Mouse (Mus musculus) cerebellum, adult 8-10 months (tissue): ENCODE data around the gene Fxyd1.

Experiments
- DNase-seq: peaks from one replicate; pipeline ENCODE4 v3.0.0; 2022

The Fxyd1 gene

DNA sequence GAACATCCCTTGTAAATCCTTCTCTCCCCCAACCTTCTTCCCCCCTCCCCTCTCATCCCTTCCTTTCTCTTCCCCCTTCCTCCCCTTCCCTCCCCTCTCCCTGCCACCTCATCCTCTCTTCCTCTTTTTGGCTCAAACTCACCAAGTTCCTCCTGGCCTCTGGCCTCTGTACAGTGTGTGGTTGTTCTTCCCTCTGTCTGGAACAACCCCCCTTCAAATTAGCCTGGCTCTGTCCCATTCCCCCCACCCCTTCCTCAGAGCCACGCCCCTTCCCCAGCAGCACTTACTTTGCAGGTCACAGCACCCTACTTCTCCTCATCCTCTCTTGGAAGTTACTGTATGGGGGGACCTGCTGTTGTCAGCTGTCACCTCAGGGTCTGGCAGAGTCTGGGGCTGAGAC lies 48.8 kb downstream of the Fxyd1 start:
- no peak for DNase-seq

DNA sequence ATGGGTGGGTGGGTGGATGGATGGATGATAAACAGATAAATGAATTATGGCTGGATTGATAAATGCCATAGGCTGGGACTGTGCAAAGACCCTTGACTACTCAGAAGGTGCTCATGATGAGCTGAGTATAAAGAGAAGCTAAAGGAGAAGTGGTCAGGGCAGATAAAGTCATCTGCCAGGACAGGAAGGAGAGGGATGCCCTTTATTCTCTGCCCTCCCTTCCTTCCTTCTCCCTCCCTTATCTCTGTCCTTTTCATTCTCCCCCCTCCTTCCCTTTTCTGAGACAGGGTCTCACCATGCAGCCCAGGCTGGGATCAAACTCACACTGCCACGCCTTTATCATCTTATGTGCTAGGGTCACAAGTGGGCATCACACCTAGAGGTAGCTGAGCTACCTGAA lies 49.2 kb downstream of the Fxyd1 start:
- DNase-seq: no peak

DNA sequence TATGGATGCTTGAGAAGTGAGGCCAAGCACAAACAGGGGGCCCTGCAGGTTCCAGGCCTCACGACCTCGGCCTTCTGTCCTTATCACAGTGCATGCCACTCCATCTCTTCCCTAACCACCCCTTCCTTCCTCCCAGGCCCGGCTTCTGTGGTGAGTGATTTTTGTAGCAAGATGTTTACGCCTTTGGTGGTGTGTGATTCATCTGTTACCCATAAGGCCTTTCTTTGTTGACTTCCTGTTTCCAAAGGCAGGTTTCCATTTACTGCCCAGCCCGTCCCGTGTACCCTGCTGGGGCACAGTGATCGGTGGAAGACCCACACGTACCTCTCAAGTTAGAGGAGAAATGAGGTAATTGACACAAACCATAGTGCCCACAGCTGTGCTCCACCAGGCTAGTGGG lies 54.3 kb downstream of the Fxyd1 start:
- no peak for DNase-seq
